Mouse (Mus musculus): ENCODE measurements at regions not wholly inside any gene's neighbourhood (a gene's known extent, or its start where the extent isn't known, plus 50 kb on each side); places are given as distances from the start of the nearest gene placed in this dataset.
A peak's percentile ranks its signal among the peaks of the same experiment; 100 is the strongest.

- no peak overlapping the region for H3K27ac ChIP-seq (ENCODE audit: control insufficient read depth, insufficient read depth, low read depth, low read length)
- TF ChIP-seq CTCF (IDR thresholded peaks at IDR 0.05; ENCODE audit: control insufficient read depth, insufficient read depth, insufficient replicate concordance, low read depth, low read length) = peak; percentile 83
- no peak for TF ChIP-seq POLR2A (IDR thresholded peaks at IDR 0.05; ENCODE audit: control insufficient read depth, low read depth, low read length)
- no peaks in the 10 kb centered on the region for H3K36me3 ChIP-seq (ENCODE audit: control insufficient read depth, insufficient read depth, low read length)
- H3K27me3 ChIP-seq (ENCODE audit: control insufficient read depth, insufficient read depth, low read length) = no peaks in the 10 kb centered on the region
- H3K4me3 ChIP-seq (ENCODE audit: control insufficient read depth, low read depth, low read length) = peak overlapping the region; percentile 61
- peaks cover 13% of the 10 kb centered on the region for H3K4me1 ChIP-seq (ENCODE audit: control insufficient read depth, insufficient read depth, low read length)
Observed at GRCm38 (mm10) chr10:117432415-117432814, 52.6 kb upstream of the Cpsf6 start.

GRCm38 (mm10) chr10:117431850-117432249 lies 52.0 kb upstream of the Cpsf6 start:
- Histone ChIP-seq H3K27me3 (ENCODE audit: control insufficient read depth, insufficient read depth, low read length) (no peaks in the 10 kb centered on the region), H3K4me1 (ENCODE audit: control insufficient read depth, insufficient read depth, low read length) (peaks cover 11% of the 10 kb centered on the region), H3K27ac (ENCODE audit: control insufficient read depth, insufficient read depth, low read depth, low read length) (no peak overlapping the region), H3K4me3 (ENCODE audit: control insufficient read depth, low read depth, low read length) (no peak overlapping the region), H3K36me3 (ENCODE audit: control insufficient read depth, insufficient read depth, low read length) (no peaks in the 10 kb centered on the region)
- TF ChIP-seq CTCF (IDR thresholded peaks at IDR 0.05; ENCODE audit: control insufficient read depth, insufficient read depth, insufficient replicate concordance, low read depth, low read length) (no peak), POLR2A (IDR thresholded peaks at IDR 0.05; ENCODE audit: control insufficient read depth, low read depth, low read length) (no peak)

- Histone ChIP-seq H3K27ac (ENCODE audit: control insufficient read depth, insufficient read depth, low read depth, low read length) (no peak overlapping the region), H3K4me1 (ENCODE audit: control insufficient read depth, insufficient read depth, low read length) (peaks cover 10% of the 10 kb centered on the region), H3K27me3 (ENCODE audit: control insufficient read depth, insufficient read depth, low read length) (no peaks in the 10 kb centered on the region), H3K4me3 (ENCODE audit: control insufficient read depth, low read depth, low read length) (no peak overlapping the region), H3K36me3 (ENCODE audit: control insufficient read depth, insufficient read depth, low read length) (no peaks in the 10 kb centered on the region)
- no peak for TF ChIP-seq POLR2A (IDR thresholded peaks at IDR 0.05; ENCODE audit: control insufficient read depth, low read depth, low read length)
- TF ChIP-seq CTCF (IDR thresholded peaks at IDR 0.05; ENCODE audit: control insufficient read depth, insufficient read depth, insufficient replicate concordance, low read depth, low read length) = no peak
Observed at GRCm38 (mm10) chr10:117431086-117431619, 51.3 kb upstream of the Cpsf6 start.

GRCm38 (mm10) chr10:117430224-117430884 lies 50.5 kb upstream of the Cpsf6 start:
- no peaks in the 10 kb centered on the region for H3K36me3 ChIP-seq (ENCODE audit: control insufficient read depth, insufficient read depth, low read length)
- no peak overlapping the region for H3K27ac ChIP-seq (ENCODE audit: control insufficient read depth, insufficient read depth, low read depth, low read length)
- H3K4me1 ChIP-seq (ENCODE audit: control insufficient read depth, insufficient read depth, low read length) = peaks cover 6% of the 10 kb centered on the region
- H3K4me3 ChIP-seq (ENCODE audit: control insufficient read depth, low read depth, low read length) = no peak overlapping the region
- no peaks in the 10 kb centered on the region for H3K27me3 ChIP-seq (ENCODE audit: control insufficient read depth, insufficient read depth, low read length)
- no peak for TF ChIP-seq POLR2A (IDR thresholded peaks at IDR 0.05; ENCODE audit: control insufficient read depth, low read depth, low read length)
- TF ChIP-seq CTCF (IDR thresholded peaks at IDR 0.05; ENCODE audit: control insufficient read depth, insufficient read depth, insufficient replicate concordance, low read depth, low read length) = no peak

- Histone ChIP-seq H3K4me3 (ENCODE audit: control insufficient read depth, low read depth, low read length) (no peak overlapping the region), H3K36me3 (ENCODE audit: control insufficient read depth, insufficient read depth, low read length) (no peaks in the 10 kb centered on the region), H3K27ac (ENCODE audit: control insufficient read depth, insufficient read depth, low read depth, low read length) (no peak overlapping the region), H3K4me1 (ENCODE audit: control insufficient read depth, insufficient read depth, low read length) (peaks cover 3% of the 10 kb centered on the region), H3K27me3 (ENCODE audit: control insufficient read depth, insufficient read depth, low read length) (no peaks in the 10 kb centered on the region)
- no peak for TF ChIP-seq CTCF (IDR thresholded peaks at IDR 0.05; ENCODE audit: control insufficient read depth, insufficient read depth, insufficient replicate concordance, low read depth, low read length)
- TF ChIP-seq POLR2A (IDR thresholded peaks at IDR 0.05; ENCODE audit: control insufficient read depth, low read depth, low read length) = no peak
Observed at GRCm38 (mm10) chr10:117429459-117430183, 49.8 kb upstream of the Cpsf6 start.

Measured in testis, adult 2 months (tissue).